Mouse (Mus musculus): ENCODE measurements around the gene Ggta1. TPM values are rescaled to one million over a fixed set of nuclear protein-coding genes. Genes with fewer than 3 reads are reported as not detected.
A peak's percentile ranks its signal among the peaks of the same experiment; 100 is the strongest.

The Ggta1 gene
- total RNA-seq (2021), result 1 to 10 TPM; 5.0 to 6.3 TPM
- long read RNA-seq, experiment 1, partial matches to known transcripts, result 2 of 3 reads
- long read RNA-seq, experiment 1, other reads (novel, unspliced or antisense), result 1 of 3 reads
- long read RNA-seq, experiment 2, partial matches to known transcripts, result 2 of 3 reads
- long read RNA-seq, experiment 2, other reads (novel, unspliced or antisense), result 1 of 3 reads

GRCm38 (mm10) chr2:35462791-35463281 is at the start of gene Ggta1:
Gene Ggta1 (minus strand): TSS chr2:35463231.
- no peak for DNase-seq (ENCODE audit: low spot score)

- no peak for DNase-seq (ENCODE audit: low spot score)
Measured at GRCm38 (mm10) chr2:35512226-35512625, 49.2 kb upstream of the Ggta1 start.

GRCm38 (mm10) chr2:35510920-35511319 is 47.9 kb upstream of the Ggta1 start:
- DNase-seq (ENCODE audit: low spot score), result no peak

DNA sequence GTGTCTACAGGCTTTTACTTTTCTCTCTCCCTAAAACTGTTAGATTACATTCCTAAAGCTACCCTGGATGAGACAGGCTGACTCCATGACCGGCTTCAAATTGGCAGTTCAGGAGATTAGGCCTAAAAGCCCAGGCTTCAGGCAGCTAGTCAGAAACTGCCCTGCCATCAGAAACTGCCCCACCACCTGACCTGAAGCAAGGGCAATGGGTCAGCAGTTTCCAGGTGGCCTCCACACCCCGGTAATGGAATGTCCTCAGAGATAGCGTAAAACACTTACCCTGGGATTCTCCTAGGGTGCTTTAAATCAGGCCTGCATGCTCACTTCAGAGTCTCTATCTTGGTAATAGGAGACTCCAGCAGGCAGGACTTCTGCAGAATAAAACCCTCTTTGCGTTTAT is 46.9 kb upstream of the Ggta1 start:
- DNase-seq (ENCODE audit: low spot score), result no peak

- no peak for DNase-seq (ENCODE audit: low spot score)
Measured at GRCm38 (mm10) chr2:35509343-35509667, 46.3 kb upstream of the Ggta1 start.

GRCm38 (mm10) chr2:35508597-35509342 is 45.7 kb upstream of the Ggta1 start:
- DNase-seq (ENCODE audit: low spot score), result peak; percentile 59

- no peak for DNase-seq (ENCODE audit: low spot score)
Measured at GRCm38 (mm10) chr2:35507191-35507511, 44.1 kb upstream of the Ggta1 start.

GRCm38 (mm10) chr2:35506311-35507190 is 43.5 kb upstream of the Ggta1 start:
- DNase-seq (ENCODE audit: low spot score), result no peak

DNA sequence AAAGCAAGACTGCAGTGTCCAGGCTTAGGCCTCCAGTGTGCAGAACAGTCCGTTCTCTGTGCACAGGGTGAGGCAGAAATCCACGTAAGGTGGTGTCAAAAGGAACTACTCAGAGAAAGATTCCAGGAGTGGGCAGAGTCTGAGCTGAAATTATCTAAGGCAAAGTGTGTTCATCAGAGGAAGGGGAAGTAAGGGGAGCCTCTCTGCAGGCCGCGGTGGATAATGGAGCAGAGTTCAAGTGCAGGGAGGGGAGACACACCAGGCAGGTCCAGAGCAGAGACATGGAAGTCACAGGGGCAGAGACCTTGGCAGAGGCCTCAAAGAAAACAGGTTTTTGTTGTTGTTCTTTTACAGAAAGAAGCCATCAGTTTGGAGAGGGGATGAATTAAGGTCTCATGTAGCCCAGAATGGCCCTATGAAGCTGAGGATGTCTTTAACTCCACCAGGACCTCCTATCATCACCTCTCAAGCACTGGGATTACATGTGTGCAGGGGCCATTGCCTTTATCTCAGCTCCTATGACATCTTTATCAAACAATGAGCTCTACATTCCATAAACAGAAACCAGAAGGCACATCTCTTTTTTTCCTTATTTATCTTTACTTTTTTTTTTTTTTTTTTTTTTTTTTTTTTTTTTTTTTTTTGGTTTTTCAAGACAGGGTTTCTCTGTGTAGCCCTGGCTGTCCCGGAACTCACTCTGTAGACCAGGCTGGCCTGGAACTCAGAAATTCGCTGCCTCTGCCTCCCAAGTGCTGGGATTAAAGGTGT is 42.7 kb upstream of the Ggta1 start:
- no peak for DNase-seq (ENCODE audit: low spot score)

DNA sequence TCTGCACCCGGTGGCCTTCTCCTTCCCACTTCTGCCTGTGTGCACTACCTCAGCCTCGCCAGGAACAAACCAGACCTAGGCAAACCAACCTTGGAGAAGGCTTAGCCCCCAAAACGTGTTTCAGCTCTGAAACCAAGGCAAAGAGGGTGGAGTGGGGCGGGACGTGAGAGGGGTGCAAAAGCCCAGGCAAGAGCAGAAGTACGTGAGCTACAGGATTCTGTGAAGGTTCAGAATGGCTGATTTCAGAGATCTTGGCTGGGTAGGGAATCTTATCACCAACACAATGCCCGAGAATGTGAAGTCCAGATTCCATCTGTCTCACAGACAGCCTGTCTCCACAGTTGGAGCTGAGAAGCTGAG is 41.4 kb upstream of the Ggta1 start:
- DNase-seq (ENCODE audit: low spot score), result no peak

DNA sequence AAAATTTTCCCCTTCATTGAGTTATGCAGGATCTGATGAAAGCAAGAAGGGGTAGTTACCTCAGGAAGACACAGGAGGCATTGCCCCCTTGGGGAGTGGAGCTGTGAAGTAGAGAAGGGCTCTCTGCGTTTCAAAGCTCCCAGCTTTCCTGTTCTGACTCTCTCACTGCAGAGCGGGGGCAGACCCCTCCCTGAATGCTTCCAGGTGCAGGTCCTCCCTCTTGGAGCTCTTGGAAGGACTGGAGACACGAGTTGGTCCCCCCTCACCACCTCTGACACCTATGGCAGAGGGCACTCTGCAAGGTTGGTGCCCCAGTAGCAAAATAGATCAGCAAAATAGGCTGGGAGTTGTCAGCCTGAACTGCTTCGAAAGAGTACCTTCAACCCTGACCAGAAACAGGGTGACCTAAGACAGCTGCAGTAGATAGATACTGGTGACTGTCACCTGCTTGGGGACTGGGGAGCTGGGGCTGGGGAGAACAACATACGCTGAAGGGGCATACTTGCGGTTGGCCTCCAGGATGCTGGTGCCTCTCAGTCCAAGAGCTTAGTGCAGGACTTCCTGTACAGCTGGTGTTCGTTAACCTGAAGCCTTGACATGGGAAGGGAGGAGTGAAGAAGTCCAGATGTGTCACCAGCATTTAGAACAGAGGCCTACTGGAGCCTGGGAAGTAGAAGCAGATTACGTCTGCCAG is 40.8 kb upstream of the Ggta1 start:
- DNase-seq (ENCODE audit: low spot score), result no peak

DNA sequence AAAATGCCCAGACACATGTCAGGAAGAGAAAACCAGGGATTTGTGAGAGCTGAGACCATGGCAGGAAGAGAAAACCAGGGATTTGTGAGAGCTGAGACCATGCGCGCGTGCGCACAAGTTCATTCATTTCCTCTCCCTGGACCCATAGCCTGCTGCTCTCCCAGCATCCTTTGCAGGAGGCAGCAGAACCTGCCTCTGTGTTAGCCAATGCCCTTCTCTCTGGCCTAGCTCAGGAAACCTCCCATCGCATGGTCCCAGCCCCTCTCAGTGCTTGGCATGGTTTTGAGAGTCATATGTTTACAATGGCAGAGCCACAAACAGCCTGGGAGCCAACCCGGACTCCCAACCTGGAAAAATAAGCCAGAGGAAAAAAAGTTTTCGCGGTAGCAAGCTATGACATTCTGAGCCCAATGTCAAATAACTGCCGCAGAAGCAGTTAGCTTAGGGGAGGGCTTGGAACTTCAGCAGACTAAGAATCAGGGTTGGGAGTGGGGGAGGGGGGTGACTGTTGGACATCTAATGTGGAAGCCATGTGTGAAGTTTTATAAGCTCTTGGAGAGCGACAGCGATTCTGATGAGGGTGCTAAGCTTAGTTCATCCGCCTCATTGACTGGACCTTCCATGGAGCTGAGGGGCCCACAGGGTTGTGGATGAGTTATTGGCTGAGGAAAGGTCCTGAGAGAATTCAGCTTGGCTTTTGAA is 40.1 kb upstream of the Ggta1 start:
- no peak for DNase-seq (ENCODE audit: low spot score)

GRCm38 (mm10) chr2:35502561-35502960 is 39.5 kb upstream of the Ggta1 start:
- DNase-seq (ENCODE audit: low spot score), result no peak

GRCm38 (mm10) chr2:35499474-35499873 is 36.4 kb upstream of the Ggta1 start:
- no peak for DNase-seq (ENCODE audit: low spot score)

DNA sequence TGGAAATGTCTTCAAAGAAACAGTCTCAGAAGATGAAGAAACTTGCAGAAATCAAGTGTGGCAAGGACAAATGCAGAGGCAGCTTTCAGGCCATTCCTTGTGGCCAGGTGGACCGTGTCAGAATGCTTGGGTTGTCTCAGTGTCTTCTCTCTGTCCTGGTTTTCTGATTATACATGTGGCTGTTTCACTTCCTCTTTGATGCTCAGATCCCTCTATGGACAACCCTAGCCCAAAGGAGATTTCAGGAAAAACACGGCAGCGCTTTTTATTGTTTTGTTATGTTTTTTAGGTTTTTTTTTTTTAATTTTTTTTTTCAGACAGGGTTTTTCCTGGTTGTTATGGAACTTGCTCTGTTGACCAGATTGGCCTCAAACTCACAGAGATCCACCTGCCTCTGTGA is 35.9 kb upstream of the Ggta1 start:
- no peak for DNase-seq (ENCODE audit: low spot score)

DNA sequence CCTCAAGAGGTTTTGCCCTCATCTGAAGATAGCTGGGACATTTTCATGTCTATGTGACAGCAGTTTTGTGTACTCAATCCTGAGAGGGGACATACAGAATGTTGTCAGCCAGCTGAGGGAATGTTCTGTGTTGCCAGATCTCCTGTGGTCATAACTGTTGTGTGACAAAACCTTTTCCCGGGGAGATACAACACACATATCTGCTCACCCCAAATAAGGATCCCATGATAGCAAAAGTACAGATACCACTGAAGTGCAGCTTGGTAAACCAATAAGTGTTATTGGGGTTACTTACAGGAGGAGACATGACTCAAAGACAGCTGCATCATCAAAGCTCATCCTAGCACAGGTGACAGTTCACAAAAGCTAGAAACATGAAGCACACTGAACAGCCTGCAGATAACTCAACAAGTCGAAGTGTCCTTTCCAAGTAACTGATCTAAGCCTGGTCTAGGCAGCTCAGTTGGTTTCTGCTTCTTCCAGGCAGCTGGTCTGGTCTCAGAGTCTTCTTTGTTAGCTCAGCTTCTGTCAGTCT is 34.7 kb upstream of the Ggta1 start:
- DNase-seq (ENCODE audit: low spot score), result no peak

- no peak for DNase-seq (ENCODE audit: low spot score)
Measured at GRCm38 (mm10) chr2:35496279-35497013, 33.4 kb upstream of the Ggta1 start.

- DNase-seq (ENCODE audit: low spot score), result no peak
Measured at GRCm38 (mm10) chr2:35495486-35496278, 32.7 kb upstream of the Ggta1 start.

GRCm38 (mm10) chr2:35493566-35493965 is 30.5 kb upstream of the Ggta1 start:
- DNase-seq (ENCODE audit: low spot score), result no peak
